Mouse (Mus musculus) olfactory bulb, adult 2 months (tissue): ENCODE measurements around the gene Ing1.

ENCODE experiments used
- CTCF ChIP-seq: fragments of 200-500 bp; IDR thresholded peaks from 2 replicates; pipeline ENCODE4 v1.5.1; 2012; ENCODE audit warnings: low read depth, mild to moderate bottlenecking, low read length, moderate library complexity; ENCODE audit not compliant: insufficient read depth
- POLR2A ChIP-seq: fragments of 200-500 bp; IDR thresholded peaks from 2 replicates; pipeline ENCODE4 v1.6.1; 2012; ENCODE audit warnings: mild to moderate bottlenecking, low read depth, low read length, moderate library complexity; ENCODE audit not compliant: insufficient read depth

- TF ChIP-seq CTCF (no peak), POLR2A (no peak)
Measured at GRCm38 (mm10) chr8:11591837-11592236, 36.5 kb downstream of the Ing1 start.
